Mouse (Mus musculus) kidney, postnatal 10 days (tissue): ENCODE data around the gene Atp8a1.
A peak's percentile ranks its signal among the peaks of the same experiment; 100 is the strongest.

ENCODE experiments used
- DNase-seq: peaks from one replicate; pipeline ENCODE4 v3.0.0; 2021; ENCODE audit warnings: mixed read lengths

The Atp8a1 gene

GRCm38 (mm10) chr5:67628180-67628940, 218.9 kb downstream of the Atp8a1 start:
- DNase-seq = no peak

- no peak for DNase-seq
These were observed 226.0 kb downstream of the Atp8a1 start for GRCm38 (mm10) chr5:67621230-67621629.

- no peak for DNase-seq
These were observed 237.8 kb downstream of the Atp8a1 start for GRCm38 (mm10) chr5:67609520-67609837.

GRCm38 (mm10) chr5:67608674-67609519, 238.3 kb downstream of the Atp8a1 start:
- no peak for DNase-seq

- peak; percentile 71 for DNase-seq
These were observed 239.2 kb downstream of the Atp8a1 start, which contains the start of gene Shisa3 for GRCm38 (mm10) chr5:67607804-67608673. Shisa3 (plus strand) TSS chr5:67607882.

GRCm38 (mm10) chr5:67606916-67607803, 240.1 kb downstream of the Atp8a1 start:
- DNase-seq = peak; percentile 24

DNA sequence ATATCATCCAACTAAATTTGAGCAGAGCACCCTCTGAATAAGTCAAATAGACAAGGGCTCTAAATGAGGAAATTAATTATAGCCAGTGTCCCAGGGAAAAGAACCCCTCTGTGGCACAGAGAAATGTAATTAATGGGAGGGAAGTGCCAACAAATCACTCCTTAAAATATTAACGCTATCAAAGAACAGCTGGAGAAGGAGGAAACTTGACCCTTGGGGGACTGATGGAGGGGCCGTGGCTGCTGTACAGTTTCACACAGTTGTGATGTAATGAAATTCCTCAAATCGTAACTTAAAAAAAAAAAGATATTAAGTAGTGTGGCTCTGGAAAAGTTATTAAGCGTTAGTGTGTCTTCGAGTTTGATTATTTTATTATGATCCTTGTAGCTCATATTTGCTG, 241.3 kb downstream of the Atp8a1 start:
- peak; percentile 28 for DNase-seq

DNA sequence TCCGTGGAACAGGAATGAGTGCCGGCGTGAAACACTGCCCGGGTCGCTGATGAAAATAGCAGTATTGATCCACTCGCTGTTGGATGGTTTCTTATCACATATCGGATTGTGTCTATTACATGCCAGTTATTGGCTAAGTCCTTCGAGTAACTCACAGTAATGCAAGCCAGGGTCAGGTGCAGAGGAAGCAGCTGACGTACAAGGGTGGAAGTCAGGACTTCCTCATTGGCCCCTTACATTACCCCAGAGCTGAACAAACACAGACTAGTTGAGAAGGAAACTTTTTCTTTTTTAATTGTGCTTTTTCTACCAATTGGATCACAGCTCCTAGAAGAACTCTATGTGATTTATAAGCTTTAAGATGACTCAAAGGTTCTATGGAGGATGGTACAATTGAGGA, 247.3 kb downstream of the Atp8a1 start:
- DNase-seq = no peak

- DNase-seq = no peak
These were observed 251.6 kb downstream of the Atp8a1 start for GRCm38 (mm10) chr5:67595629-67596028.

GRCm38 (mm10) chr5:67595070-67595469, 252.2 kb downstream of the Atp8a1 start:
- no peak for DNase-seq

- DNase-seq = peak; percentile 25
These were observed 267.3 kb downstream of the Atp8a1 start for GRCm38 (mm10) chr5:67579725-67580633.

- no peak for DNase-seq
These were observed 271.5 kb downstream of the Atp8a1 start for GRCm38 (mm10) chr5:67575705-67576104.

GRCm38 (mm10) chr5:67574039-67574438, 273.2 kb downstream of the Atp8a1 start:
- DNase-seq = no peak

GRCm38 (mm10) chr5:67572552-67573155, 274.6 kb downstream of the Atp8a1 start:
- DNase-seq = peak; percentile 42
